Mouse (Mus musculus): ENCODE measurements at regions not wholly inside any gene's neighbourhood (a gene's known extent, or its start where the extent isn't known, plus 50 kb on each side); places are given as distances from the start of the nearest gene placed in this dataset.
"Not testable (repeated sequence)": the region's sequence is repeated elsewhere in the genome, so short reads cannot be mapped to it uniquely, and the experiment has no call there.

GRCm38 (mm10) chr4:23341240-23341639 lies 853.1 kb upstream of the Pou3f2 start:
- H3K4me3 ChIP-seq (replicated peaks; ENCODE audit: insufficient read depth, low read depth, low read length), result no peak overlapping the region
- no peak for TF ChIP-seq CTCF (IDR thresholded peaks at IDR 0.05; ENCODE audit: borderline replicate concordance, insufficient read depth, low read depth, low read length)
- no peak for TF ChIP-seq POLR2A (IDR thresholded peaks at IDR 0.05; ENCODE audit: borderline replicate concordance, insufficient read depth, low read length)
- WGBS, result 8% methylated on average over 8 of the region's 8 CpGs
- H3K4me1 ChIP-seq (ENCODE audit: control insufficient read depth, insufficient read depth, low read length), result no peaks in the 10 kb centered on the region
- no peak overlapping the region for H3K27ac ChIP-seq (ENCODE audit: insufficient read depth, low read length)
- no peak for DNase-seq
- no peaks in the 10 kb centered on the region for H3K27me3 ChIP-seq (ENCODE audit: control insufficient read depth, insufficient read depth, low read length)

GRCm38 (mm10) chr4:23338481-23338880 lies 850.3 kb upstream of the Pou3f2 start:
- no peak for DNase-seq
- 93% methylated on average over 5 of the region's 5 CpGs for WGBS

GRCm38 (mm10) chr4:23300617-23301016 lies 812.5 kb upstream of the Pou3f2 start:
- H3K27ac ChIP-seq (ENCODE audit: insufficient read depth, low read length), result no peak overlapping the region
- H3K4me3 ChIP-seq (replicated peaks; ENCODE audit: insufficient read depth, low read depth, low read length), result no peak overlapping the region
- DNase-seq, result no peak
- TF ChIP-seq POLR2A (IDR thresholded peaks at IDR 0.05; ENCODE audit: borderline replicate concordance, insufficient read depth, low read length) (no peak), CTCF (IDR thresholded peaks at IDR 0.05; ENCODE audit: borderline replicate concordance, insufficient read depth, low read depth, low read length) (no peak)
- no peaks in the 10 kb centered on the region for H3K27me3 ChIP-seq (ENCODE audit: control insufficient read depth, insufficient read depth, low read length)
- no peaks in the 10 kb centered on the region for H3K4me1 ChIP-seq (ENCODE audit: control insufficient read depth, insufficient read depth, low read length)
- 27% methylated on average over 2 of the region's 2 CpGs for WGBS

More at GRCm38 (mm10) chr4:23338481-23338880, 850.3 kb upstream of the Pou3f2 start:
- Histone ChIP-seq H3K27ac (ENCODE audit: insufficient read depth, low read length) (no peak overlapping the region), H3K4me1 (ENCODE audit: control insufficient read depth, insufficient read depth, low read length) (no peaks in the 10 kb centered on the region), H3K27me3 (ENCODE audit: control insufficient read depth, insufficient read depth, low read length) (no peaks in the 10 kb centered on the region), H3K4me3 (replicated peaks; ENCODE audit: insufficient read depth, low read depth, low read length) (no peak overlapping the region)
- TF ChIP-seq POLR2A (IDR thresholded peaks at IDR 0.05; ENCODE audit: borderline replicate concordance, insufficient read depth, low read length) (no peak), CTCF (IDR thresholded peaks at IDR 0.05; ENCODE audit: borderline replicate concordance, insufficient read depth, low read depth, low read length) (no peak)

- no peak overlapping the region for H3K4me3 ChIP-seq (replicated peaks; ENCODE audit: insufficient read depth, low read depth, low read length)
- no peak for DNase-seq
- no peak overlapping the region for H3K27ac ChIP-seq (ENCODE audit: insufficient read depth, low read length)
- WGBS, result 21% methylated on average over 6 of the region's 6 CpGs
- TF ChIP-seq POLR2A (IDR thresholded peaks at IDR 0.05; ENCODE audit: borderline replicate concordance, insufficient read depth, low read length) (no peak), CTCF (IDR thresholded peaks at IDR 0.05; ENCODE audit: borderline replicate concordance, insufficient read depth, low read depth, low read length) (no peak)
- H3K4me1 ChIP-seq (ENCODE audit: control insufficient read depth, insufficient read depth, low read length), result no peaks in the 10 kb centered on the region
- H3K27me3 ChIP-seq (ENCODE audit: control insufficient read depth, insufficient read depth, low read length), result no peaks in the 10 kb centered on the region
Observed at GRCm38 (mm10) chr4:23280087-23280486, 791.9 kb upstream of the Pou3f2 start.

GRCm38 (mm10) chr4:23275203-23275602 lies 787.0 kb upstream of the Pou3f2 start:
- Histone ChIP-seq H3K4me3 (replicated peaks; ENCODE audit: insufficient read depth, low read depth, low read length) (no peak overlapping the region), H3K27ac (ENCODE audit: insufficient read depth, low read length) (no peak overlapping the region), H3K4me1 (ENCODE audit: control insufficient read depth, insufficient read depth, low read length) (no peaks in the 10 kb centered on the region), H3K27me3 (ENCODE audit: control insufficient read depth, insufficient read depth, low read length) (no peaks in the 10 kb centered on the region)
- WGBS, result 33% methylated on average over 5 of the region's 5 CpGs
- no peak for TF ChIP-seq POLR2A (IDR thresholded peaks at IDR 0.05; ENCODE audit: borderline replicate concordance, insufficient read depth, low read length)
- TF ChIP-seq CTCF (IDR thresholded peaks at IDR 0.05; ENCODE audit: borderline replicate concordance, insufficient read depth, low read depth, low read length), result no peak
- DNase-seq, result no peak

GRCm38 (mm10) chr4:23271947-23272346 lies 783.8 kb upstream of the Pou3f2 start:
- H3K4me3 ChIP-seq (replicated peaks; ENCODE audit: insufficient read depth, low read depth, low read length), result no peak overlapping the region
- H3K27ac ChIP-seq (ENCODE audit: insufficient read depth, low read length), result no peak overlapping the region
- H3K27me3 ChIP-seq (ENCODE audit: control insufficient read depth, insufficient read depth, low read length), result no peaks in the 10 kb centered on the region
- TF ChIP-seq POLR2A (IDR thresholded peaks at IDR 0.05; ENCODE audit: borderline replicate concordance, insufficient read depth, low read length) (no peak), CTCF (IDR thresholded peaks at IDR 0.05; ENCODE audit: borderline replicate concordance, insufficient read depth, low read depth, low read length) (no peak)
- H3K4me1 ChIP-seq (ENCODE audit: control insufficient read depth, insufficient read depth, low read length), result no peaks in the 10 kb centered on the region
- no peak for DNase-seq

- no peak for TF ChIP-seq POLR2A (IDR thresholded peaks at IDR 0.05; ENCODE audit: borderline replicate concordance, insufficient read depth, low read length)
- no peak for TF ChIP-seq CTCF (IDR thresholded peaks at IDR 0.05; ENCODE audit: borderline replicate concordance, insufficient read depth, low read depth, low read length)
- DNase-seq, result peak in 1 of 2 experiments; percentile 4
- 39% methylated on average over 4 of the region's 4 CpGs for WGBS
Observed at GRCm38 (mm10) chr4:23260371-23260770, 772.2 kb upstream of the Pou3f2 start.

GRCm38 (mm10) chr4:23234960-23235359 lies 746.8 kb upstream of the Pou3f2 start:
- WGBS, result 71% methylated on average over 1 of the region's 1 CpGs

More at GRCm38 (mm10) chr4:23260371-23260770, 772.2 kb upstream of the Pou3f2 start:
- Histone ChIP-seq H3K4me3 (replicated peaks; ENCODE audit: insufficient read depth, low read depth, low read length) (no peak overlapping the region), H3K27ac (ENCODE audit: insufficient read depth, low read length) (no peak overlapping the region), H3K4me1 (ENCODE audit: control insufficient read depth, insufficient read depth, low read length) (no peaks in the 10 kb centered on the region), H3K27me3 (ENCODE audit: control insufficient read depth, insufficient read depth, low read length) (no peaks in the 10 kb centered on the region)

GRCm38 (mm10) chr4:23194756-23195155 lies 706.6 kb upstream of the Pou3f2 start:
- H3K27ac ChIP-seq (ENCODE audit: insufficient read depth, low read length); H3K27me3 ChIP-seq (ENCODE audit: control insufficient read depth, insufficient read depth, low read length); H3K4me1 ChIP-seq (ENCODE audit: control insufficient read depth, insufficient read depth, low read length); DNase-seq; H3K4me3 ChIP-seq (replicated peaks; ENCODE audit: insufficient read depth, low read depth, low read length): not testable (repeated sequence)
- WGBS, result 89% methylated on average over 1 of the region's 1 CpGs

More at GRCm38 (mm10) chr4:23234960-23235359, 746.8 kb upstream of the Pou3f2 start:
- Histone ChIP-seq H3K27ac (ENCODE audit: insufficient read depth, low read length) (no peak overlapping the region), H3K27me3 (ENCODE audit: control insufficient read depth, insufficient read depth, low read length) (no peaks in the 10 kb centered on the region), H3K4me3 (replicated peaks; ENCODE audit: insufficient read depth, low read depth, low read length) (no peak overlapping the region), H3K4me1 (ENCODE audit: control insufficient read depth, insufficient read depth, low read length) (no peaks in the 10 kb centered on the region)
- no peak for DNase-seq
- TF ChIP-seq POLR2A (IDR thresholded peaks at IDR 0.05; ENCODE audit: borderline replicate concordance, insufficient read depth, low read length) (no peak), CTCF (IDR thresholded peaks at IDR 0.05; ENCODE audit: borderline replicate concordance, insufficient read depth, low read depth, low read length) (no peak)

Measured in cerebellum, adult 2 months (tissue).